Mouse (Mus musculus) kidney, embryonic 14.5 days (tissue): ENCODE results near the gene Clybl. TPM values are rescaled to one million over a fixed set of nuclear protein-coding genes. Genes with fewer than 3 reads are reported as not detected.

Source experiments
- ATAC-seq: fragments of 200-750 bp; cut with Nextera tagmentation; 2 replicates; pipeline ENCODE4 v1.8.0; 2017; ENCODE audit warnings: moderate number of reproducible peaks, mild to moderate bottlenecking, moderate TSS enrichment, moderate library complexity; ENCODE audit not compliant: low FRiP score, low TSS enrichment
- H3K27ac ChIP-seq: fragments of 300-500 bp; sonication (generic); 2 replicates; pipeline ENCODE4 v1.5.1; 2014; ENCODE audit warnings: low read depth, mild to moderate bottlenecking, low read length, moderate library complexity, mixed read lengths
- H3K27me3 ChIP-seq: fragments of 300-500 bp; sonication (generic); 2 replicates; pipeline ENCODE4 v1.6.1; 2014; ENCODE audit warnings: mild to moderate bottlenecking, low read length; ENCODE audit not compliant: control insufficient read depth, insufficient read depth
- H3K36me3 ChIP-seq: fragments of 300-500 bp; sonication (generic); 2 replicates; pipeline ENCODE4 v1.6.1; 2014; ENCODE audit warnings: low read length, mixed read lengths; ENCODE audit not compliant: control insufficient read depth, insufficient read depth
- H3K4me1 ChIP-seq: fragments of 300-500 bp; sonication (generic); 2 replicates; pipeline ENCODE4 v1.6.1; 2014; ENCODE audit warnings: low read length, mixed read lengths; ENCODE audit not compliant: control insufficient read depth, insufficient read depth
- H3K4me2 ChIP-seq: fragments of 300-500 bp; sonication (generic); replicated peaks from 2 replicates; pipeline ENCODE4 v1.6.1; 2014; ENCODE audit warnings: low read depth, mild to moderate bottlenecking, low read length
- H3K4me3 ChIP-seq: fragments of 300-500 bp; sonication (generic); 2 replicates; pipeline ENCODE4 v1.5.1; 2014; ENCODE audit warnings: mild to moderate bottlenecking, low read length
- H3K9ac ChIP-seq: fragments of 300-500 bp; sonication (generic); 2 replicates; pipeline ENCODE4 v1.6.1; 2014; ENCODE audit warnings: low read depth, mild to moderate bottlenecking, low read length, moderate library complexity
- H3K9me3 ChIP-seq: fragments of 300-500 bp; sonication (generic); 2 replicates; pipeline ENCODE4 v1.6.1; 2016; ENCODE audit warnings: low read length; ENCODE audit not compliant: control insufficient read depth
- WGBS: fragments of 180-500 bp; shearing (Covaris S2); extraction: QIAGEN DNeasy Blood & Tissue Kit; methylation state at CpG from one replicate; pipeline ENCODE4 v1.1.7; 2014; 5-methylcytosine and 5-hydroxymethylcytosine counted together
- polyA plus RNA-seq: library from polyadenylated mRNA; unstranded; fragments of >200 nt; fragmentation: Nextera tagmentation; extraction: Ambion mirVana; gene quantifications from 2 replicates; pipeline ENCODE4 v1.2.1, GENCODE M21; 2014

Clybl gene
- polyA plus RNA-seq, 1 experiment from 2014 or later, result 30.3 TPM

DNA sequence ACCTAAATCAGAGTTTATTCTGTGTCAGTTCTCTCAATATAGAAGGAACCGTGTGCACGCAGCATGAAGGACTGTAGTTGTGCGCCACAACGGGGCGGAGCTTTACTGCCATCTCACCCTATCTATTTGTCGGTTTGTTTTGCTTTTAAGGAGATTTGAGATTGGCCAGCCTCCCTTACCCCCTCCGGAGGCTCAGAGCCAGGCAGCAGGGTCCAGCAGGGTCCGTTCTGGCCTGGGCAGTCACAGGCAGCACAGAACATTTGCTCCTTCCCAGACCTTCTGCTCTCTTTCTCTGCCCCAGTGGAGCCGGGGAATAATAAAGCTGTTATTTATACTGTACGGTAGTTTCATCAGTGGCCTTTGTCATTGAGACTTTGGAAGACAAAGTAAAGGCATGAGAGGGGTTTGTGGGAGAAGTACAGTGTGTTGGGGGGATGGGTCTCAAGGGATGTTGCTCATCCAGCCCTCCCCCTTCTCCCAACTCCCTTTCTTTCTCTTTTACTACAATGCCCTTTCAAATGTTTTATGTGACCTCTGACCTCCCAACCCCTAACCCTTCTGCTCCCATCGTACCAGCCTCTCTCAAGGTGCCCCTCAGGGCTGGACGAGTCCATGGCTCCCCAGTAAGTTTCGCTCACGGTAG, 89.7 kb downstream of the Clybl start:
- Histone ChIP-seq H3K27me3 (no peaks in the 10 kb centered on the region), H3K9ac (no peak overlapping the region), H3K4me2 (no peak overlapping the region), H3K4me3 (no peak overlapping the region), H3K4me1 (no peaks in the 10 kb centered on the region), H3K9me3 (no peaks in the 10 kb centered on the region), H3K27ac (no peak overlapping the region), H3K36me3 (no peaks in the 10 kb centered on the region)
- 34% methylated on average over 14 of the region's 14 CpGs for WGBS
- no peak for ATAC-seq

DNA sequence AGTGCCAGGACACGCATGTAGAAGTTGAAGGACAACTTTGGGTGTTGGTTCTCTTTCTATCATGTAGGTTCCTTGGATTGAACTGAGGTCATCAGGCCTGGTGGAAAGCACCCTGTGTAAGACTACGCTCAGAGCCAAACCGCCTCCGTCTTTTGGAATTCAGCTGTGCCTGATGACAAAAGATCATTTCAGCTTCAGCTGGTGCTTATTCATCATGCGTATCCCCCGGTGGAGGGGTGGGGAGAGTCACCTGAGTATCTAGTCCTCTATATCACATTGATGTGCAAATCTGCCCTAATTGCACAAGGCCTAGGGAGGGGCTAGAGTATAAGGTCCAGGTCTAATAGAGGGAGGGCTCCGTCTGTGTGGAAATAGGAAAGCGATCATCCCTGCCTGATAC, 95.6 kb downstream of the Clybl start:
- Histone ChIP-seq H3K9me3 (no peaks in the 10 kb centered on the region), H3K4me1 (no peaks in the 10 kb centered on the region), H3K4me3 (no peak overlapping the region), H3K27ac (no peak overlapping the region), H3K36me3 (no peaks in the 10 kb centered on the region), H3K4me2 (no peak overlapping the region), H3K9ac (no peak overlapping the region), H3K27me3 (no peaks in the 10 kb centered on the region; the same call in 1 of the 2 replicates)
- WGBS, result 93% methylated on average over 8 of the region's 8 CpGs
- no peak for ATAC-seq

DNA sequence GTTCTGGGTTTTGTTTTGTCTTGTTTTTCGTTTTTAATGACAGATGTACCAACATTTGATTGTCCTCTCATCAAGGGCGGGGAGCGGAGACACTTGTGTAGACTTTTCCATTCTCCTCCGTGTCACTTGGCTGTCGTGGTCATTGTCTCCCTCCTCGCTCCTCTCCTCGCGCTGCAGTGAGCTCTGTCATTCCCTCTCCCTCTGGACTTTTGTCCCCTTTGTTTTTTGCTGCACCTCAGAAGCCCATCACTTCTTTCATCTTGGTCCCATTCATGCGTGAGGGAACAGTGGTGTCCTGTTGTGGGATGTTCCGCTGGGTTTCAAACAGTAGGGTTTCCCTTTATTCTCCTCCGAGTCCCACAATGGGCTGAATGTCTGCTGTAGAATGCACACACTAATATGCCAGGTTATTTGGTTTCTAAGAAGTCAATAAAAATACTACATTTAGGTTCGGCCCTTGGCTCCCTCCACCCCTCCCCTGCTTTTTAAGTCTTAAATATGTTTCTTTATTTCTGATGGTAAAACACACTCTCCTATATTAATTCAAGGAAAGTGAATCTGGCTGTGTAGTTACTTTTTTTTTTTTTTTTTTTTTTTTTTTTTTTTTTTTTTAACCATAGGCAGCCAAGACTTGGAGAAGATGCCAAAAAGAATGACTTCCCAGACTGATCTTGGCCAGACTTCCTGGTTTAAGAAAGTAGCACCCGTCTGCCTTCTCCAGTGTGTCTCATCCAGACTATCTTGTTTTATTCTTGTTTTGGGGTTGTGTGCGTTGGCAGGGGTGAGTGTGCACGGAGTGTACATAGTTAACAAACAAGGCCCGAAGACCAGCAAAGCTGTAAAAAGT, 98.2 kb downstream of the Clybl start:
- no peak for ATAC-seq

DNA sequence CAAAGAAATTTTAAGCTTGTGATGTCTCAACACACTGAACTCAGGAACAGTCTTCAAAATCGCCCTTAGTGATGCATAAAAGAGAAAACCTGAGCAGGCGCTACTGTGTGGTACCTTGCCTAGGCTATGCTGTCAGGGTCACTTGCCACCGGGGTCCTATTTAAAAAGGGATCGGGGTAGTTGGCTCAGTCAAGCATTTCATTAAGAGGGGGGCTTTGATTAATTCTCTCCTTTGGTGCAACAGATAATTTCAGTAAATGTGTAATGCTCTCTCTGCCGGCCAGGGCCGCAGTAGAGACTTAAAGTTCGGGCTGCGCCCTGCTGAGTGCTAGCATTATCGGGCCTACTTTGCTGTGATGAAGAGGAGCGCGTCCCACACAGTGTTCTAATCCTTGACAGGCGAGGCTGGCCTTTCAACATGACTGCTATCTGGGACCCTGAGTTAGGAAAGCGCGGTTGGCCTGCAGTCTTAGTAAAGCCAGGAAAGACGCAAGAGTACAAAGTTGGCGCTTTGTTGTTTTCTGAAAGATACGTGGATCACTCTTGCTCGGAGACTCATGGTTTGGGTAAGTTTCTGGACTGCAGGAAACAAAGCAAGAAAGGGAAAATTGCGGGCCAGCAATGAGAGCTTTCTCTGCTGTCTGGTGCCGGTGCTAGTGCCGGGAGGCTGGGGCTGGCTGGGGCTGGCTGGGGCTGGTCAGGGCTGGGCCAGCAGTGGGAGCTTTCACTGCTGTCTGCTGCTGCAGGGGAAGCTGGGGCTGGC, 99.0 kb downstream of the Clybl start:
- Histone ChIP-seq H3K4me1 (no peaks in the 10 kb centered on the region), H3K27ac (no peak overlapping the region), H3K9me3 (no peaks in the 10 kb centered on the region), H3K4me3 (no peak overlapping the region), H3K27me3 (no peaks in the 10 kb centered on the region; the same call in 1 of the 2 replicates), H3K4me2 (no peak overlapping the region), H3K9ac (no peak overlapping the region), H3K36me3 (no peaks in the 10 kb centered on the region)
- 40% methylated on average over 21 of the region's 21 CpGs for WGBS
- no peak for ATAC-seq

More for the DNA sequence above, 98.2 kb downstream of the Clybl start:
- H3K27ac ChIP-seq, result no peak overlapping the region
- H3K36me3 ChIP-seq, result no peaks in the 10 kb centered on the region
- no peak overlapping the region for H3K4me2 ChIP-seq
- no peaks in the 10 kb centered on the region for H3K4me1 ChIP-seq
- H3K9ac ChIP-seq, result no peak overlapping the region
- H3K9me3 ChIP-seq, result no peaks in the 10 kb centered on the region
- WGBS, result 66% methylated on average over 16 of the region's 16 CpGs
- no peaks in the 10 kb centered on the region; the same call in 1 of the 2 replicates for H3K27me3 ChIP-seq
- H3K4me3 ChIP-seq, result no peak overlapping the region

DNA sequence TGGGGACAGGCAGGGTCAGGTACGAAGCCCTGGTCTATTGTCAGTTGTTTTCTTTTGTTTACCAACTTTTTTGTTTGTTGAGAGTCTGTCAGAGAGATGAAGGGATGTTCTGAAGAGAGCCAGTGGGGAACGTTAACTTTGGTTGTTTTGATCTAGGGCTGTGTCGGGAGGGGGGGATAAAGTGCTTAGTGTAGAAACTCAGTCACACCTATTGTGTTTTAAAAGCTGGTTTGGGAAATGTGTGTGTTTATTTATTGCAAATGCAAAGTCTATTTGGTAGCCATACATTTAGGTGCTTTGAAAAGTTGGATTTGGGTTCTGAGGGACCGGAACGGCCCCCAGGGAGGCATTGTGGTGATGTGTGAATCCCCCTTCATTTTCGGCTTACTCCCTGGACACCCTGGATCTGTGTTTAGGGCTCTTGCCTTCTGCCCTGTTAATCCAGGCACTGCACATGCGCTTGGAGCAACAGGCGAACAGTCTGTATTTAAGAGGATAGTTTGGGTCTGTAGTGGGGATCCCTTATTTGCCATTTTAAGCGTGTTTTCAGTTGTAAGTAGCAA, 99.6 kb downstream of the Clybl start:
- no peaks in the 10 kb centered on the region for H3K9me3 ChIP-seq
- no peak overlapping the region for H3K9ac ChIP-seq
- no peak overlapping the region for H3K4me2 ChIP-seq
- WGBS, result 53% methylated on average over 9 of the region's 9 CpGs
- H3K27ac ChIP-seq, result no peak overlapping the region
- no peaks in the 10 kb centered on the region for H3K4me1 ChIP-seq
- no peaks in the 10 kb centered on the region for H3K36me3 ChIP-seq
- ATAC-seq, result no peak
- H3K4me3 ChIP-seq, result no peak overlapping the region
- no peaks in the 10 kb centered on the region; the same call in 1 of the 2 replicates for H3K27me3 ChIP-seq

DNA sequence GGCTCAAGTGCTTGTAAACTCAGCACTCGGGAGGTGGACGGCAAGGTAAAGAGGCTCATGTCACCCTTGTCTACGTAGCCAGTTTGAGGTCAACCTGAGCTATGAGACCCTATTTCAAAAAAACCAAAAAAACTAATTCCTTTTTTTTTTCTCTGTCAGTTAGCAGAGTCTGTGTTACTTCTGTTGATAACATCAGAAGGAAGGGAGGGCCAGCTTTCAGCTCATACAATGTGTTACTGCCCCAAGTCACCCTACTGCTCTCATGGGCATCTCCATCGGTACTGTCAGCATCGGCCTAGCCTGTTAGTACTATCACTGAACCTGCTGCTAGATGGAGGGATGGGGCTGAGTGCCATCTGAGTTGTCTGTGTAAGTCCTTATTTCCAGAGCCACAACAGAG, 102.5 kb downstream of the Clybl start:
- Histone ChIP-seq H3K4me2 (no peak overlapping the region), H3K9me3 (no peaks in the 10 kb centered on the region), H3K4me3 (no peak overlapping the region), H3K36me3 (no peaks in the 10 kb centered on the region), H3K27ac (no peak overlapping the region), H3K4me1 (no peaks in the 10 kb centered on the region), H3K27me3 (no peaks in the 10 kb centered on the region; the same call in 1 of the 2 replicates), H3K9ac (no peak overlapping the region)
- ATAC-seq, result no peak
- WGBS, result 95% methylated on average over 5 of the region's 5 CpGs

DNA sequence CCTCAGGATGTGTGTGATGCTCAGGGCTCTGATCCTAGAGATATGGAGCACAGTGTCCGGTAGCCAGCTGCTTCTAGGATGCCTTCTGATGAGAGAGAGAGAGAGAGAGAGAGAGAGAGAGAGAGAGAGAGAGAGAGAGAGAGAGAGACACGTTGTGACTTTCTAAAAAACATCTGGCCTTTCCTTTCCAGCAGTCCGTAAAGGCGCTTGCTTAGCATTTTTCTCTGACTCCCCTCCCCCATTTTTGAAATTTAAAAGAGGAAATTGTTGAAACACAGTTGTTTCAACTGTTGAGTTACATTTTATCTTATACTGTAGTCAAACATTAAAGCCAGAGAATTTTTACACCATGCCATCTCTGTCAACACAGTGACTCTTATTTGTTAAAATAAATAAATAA, 114.9 kb downstream of the Clybl start:
- Histone ChIP-seq H3K9me3 (no peaks in the 10 kb centered on the region), H3K4me3 (no peak overlapping the region), H3K27ac (no peak overlapping the region), H3K4me1 (no peaks in the 10 kb centered on the region), H3K9ac (no peak overlapping the region), H3K27me3 (no peaks in the 10 kb centered on the region), H3K36me3 (no peaks in the 10 kb centered on the region), H3K4me2 (no peak overlapping the region)
- ATAC-seq, result no peak
- 48% methylated on average over 4 of the region's 4 CpGs for WGBS

DNA sequence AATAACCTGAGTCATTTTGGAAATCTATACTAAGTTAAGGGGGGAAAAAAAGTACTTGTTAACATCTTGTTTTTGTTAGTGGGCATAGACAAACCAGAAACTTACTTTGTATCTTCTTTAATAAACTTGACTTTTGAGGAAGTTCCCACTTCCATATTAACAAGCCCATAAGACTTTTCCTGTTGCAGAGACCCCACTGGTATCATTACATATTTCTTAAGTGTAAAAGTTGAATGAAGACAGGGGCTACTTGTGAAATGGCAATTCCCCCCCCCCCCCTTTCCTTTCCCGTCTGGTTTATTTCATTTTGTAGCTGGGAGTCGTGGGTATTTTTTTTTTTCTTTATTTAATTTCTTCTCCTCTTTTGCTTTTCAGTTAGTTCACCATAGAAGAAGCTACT, 115.4 kb downstream of the Clybl start:
- no peaks in the 10 kb centered on the region for H3K4me1 ChIP-seq
- no peaks in the 10 kb centered on the region for H3K27me3 ChIP-seq
- H3K4me2 ChIP-seq, result no peak overlapping the region
- WGBS, result 57% methylated on average over 2 of the region's 2 CpGs
- H3K27ac ChIP-seq, result no peak overlapping the region
- no peaks in the 10 kb centered on the region for H3K9me3 ChIP-seq
- H3K4me3 ChIP-seq, result no peak overlapping the region
- no peak overlapping the region for H3K9ac ChIP-seq
- no peak for ATAC-seq
- H3K36me3 ChIP-seq, result no peaks in the 10 kb centered on the region
